Mouse (Mus musculus) fat pad, adult 2 months (tissue): Measurements from ENCODE around the gene P4htm.
"Not testable (repeated sequence)": the region's sequence is repeated elsewhere in the genome, so short reads cannot be mapped to it uniquely, and the experiment has no call there.

ENCODE experiments used
- DNase-seq: peaks from one replicate; pipeline ENCODE4 v3.0.0-alpha.2; 2011; ENCODE audit warnings: low read depth, low spot score; ENCODE audit errors: extremely low read depth

P4htm gene

GRCm38 (mm10) chr9:108596998-108597764, at the start of gene P4htm:
Gene P4htm (minus strand): TSS chr9:108597667.
- no peak for DNase-seq

GRCm38 (mm10) chr9:108639825-108640224, 42.4 kb upstream of the P4htm start:
- no peak for DNase-seq

- no peak for DNase-seq
Observed at GRCm38 (mm10) chr9:108635415-108635814, 37.9 kb upstream of the P4htm start.

GRCm38 (mm10) chr9:108633846-108634245, 36.4 kb upstream of the P4htm start:
- no peak for DNase-seq

GRCm38 (mm10) chr9:108632375-108632774, 34.9 kb upstream of the P4htm start:
- DNase-seq = no peak

GRCm38 (mm10) chr9:108631631-108632256, 34.3 kb upstream of the P4htm start:
- DNase-seq = no peak

- DNase-seq = no peak
Observed at GRCm38 (mm10) chr9:108630683-108631082, 33.2 kb upstream of the P4htm start.

- no peak for DNase-seq
Observed at GRCm38 (mm10) chr9:108628141-108628540, 30.7 kb upstream of the P4htm start.

GRCm38 (mm10) chr9:108626498-108626897, 29.0 kb upstream of the P4htm start:
- DNase-seq = no peak

GRCm38 (mm10) chr9:108617301-108617700, 19.8 kb upstream of the P4htm start:
- no peak for DNase-seq

GRCm38 (mm10) chr9:108611488-108611887, 14.0 kb upstream of the P4htm start:
- DNase-seq = no peak

- DNase-seq = no peak
Observed at GRCm38 (mm10) chr9:108608889-108609288, 11.4 kb upstream of the P4htm start.

- DNase-seq = not testable (repeated sequence)
Observed at GRCm38 (mm10) chr9:108607929-108608328, 10.5 kb upstream of the P4htm start.

GRCm38 (mm10) chr9:108601986-108602385, 4.5 kb upstream of the P4htm start:
- no peak for DNase-seq

GRCm38 (mm10) chr9:108600011-108600410, 2.5 kb upstream of the P4htm start:
- no peak for DNase-seq

- no peak for DNase-seq
Observed at GRCm38 (mm10) chr9:108599021-108599566, 1.6 kb upstream of the P4htm start.

- no peak for DNase-seq
Observed at GRCm38 (mm10) chr9:108594354-108594753, 3.1 kb downstream of the P4htm start.

- no peak for DNase-seq
Observed at GRCm38 (mm10) chr9:108591462-108591861, 6.0 kb downstream of the P4htm start.

GRCm38 (mm10) chr9:108589229-108589628, 8.2 kb downstream of the P4htm start:
- DNase-seq = no peak

GRCm38 (mm10) chr9:108587571-108588180, 9.8 kb downstream of the P4htm start:
- DNase-seq = no peak

- no peak for DNase-seq
Observed at GRCm38 (mm10) chr9:108579344-108579690, 18.1 kb downstream of the P4htm start.
